Mouse (Mus musculus) mesoderm, embryonic 11.5 days (tissue): ENCODE results near the gene Iqcf1.
A peak's percentile ranks its signal among the peaks of the same experiment; 100 is the strongest.
"Not testable (repeated sequence)": the region's sequence is repeated elsewhere in the genome, so short reads cannot be mapped to it uniquely, and the experiment has no call there.

ENCODE experiments used
- DNase-seq: peaks from one replicate; pipeline ENCODE4 v3.0.0-alpha.2; 2012; ENCODE audit warnings: low read depth, low spot score

Iqcf1 gene

GRCm38 (mm10) chr9:106481676-106482075 is 18.1 kb upstream of the Iqcf1 start:
- DNase-seq = no peak

- DNase-seq = no peak
These were observed 17.1 kb upstream of the Iqcf1 start for GRCm38 (mm10) chr9:106482578-106483115.

- DNase-seq = no peak
These were observed 16.6 kb upstream of the Iqcf1 start for GRCm38 (mm10) chr9:106483136-106483535.

- no peak for DNase-seq
These were observed 16.2 kb upstream of the Iqcf1 start for GRCm38 (mm10) chr9:106483606-106484005.

- no peak for DNase-seq
These were observed 14.7 kb upstream of the Iqcf1 start for GRCm38 (mm10) chr9:106485076-106485475.

GRCm38 (mm10) chr9:106487602-106488001 is 12.2 kb upstream of the Iqcf1 start:
- DNase-seq = not testable (repeated sequence)

- no peak for DNase-seq
These were observed 2.1 kb downstream of the Iqcf1 start for GRCm38 (mm10) chr9:106501846-106502245.

- DNase-seq = no peak
These were observed 4.5 kb downstream of the Iqcf1 start for GRCm38 (mm10) chr9:106504246-106504645.

- no peak for DNase-seq
These were observed 9.6 kb downstream of the Iqcf1 start for GRCm38 (mm10) chr9:106509356-106509755.

GRCm38 (mm10) chr9:106512729-106513450 is 13.1 kb downstream of the Iqcf1 start:
- no peak for DNase-seq

- no peak for DNase-seq
These were observed 13.8 kb downstream of the Iqcf1 start for GRCm38 (mm10) chr9:106513566-106513965.

- no peak for DNase-seq
These were observed 14.5 kb downstream of the Iqcf1 start, which contains the start of gene Iqcf5 for GRCm38 (mm10) chr9:106514273-106514672. Gene Iqcf5, plus strand, starts transcription at chr9:106514573.

- no peak for DNase-seq
These were observed 19.7 kb downstream of the Iqcf1 start for GRCm38 (mm10) chr9:106519433-106519832.

GRCm38 (mm10) chr9:106519909-106520308 is 20.1 kb downstream of the Iqcf1 start:
- DNase-seq = no peak

- peak; percentile 67 for DNase-seq
These were observed 32.1 kb downstream of the Iqcf1 start for GRCm38 (mm10) chr9:106531833-106532232.

GRCm38 (mm10) chr9:106534296-106534695 is 34.5 kb downstream of the Iqcf1 start:
- no peak for DNase-seq

GRCm38 (mm10) chr9:106534975-106535374 is 35.2 kb downstream of the Iqcf1 start:
- DNase-seq = no peak
